Mouse (Mus musculus) frontal cortex, postnatal 10 days (tissue): ENCODE data around the gene Cisd1.
"Not testable (repeated sequence)": the region's sequence is repeated elsewhere in the genome, so short reads cannot be mapped to it uniquely, and the experiment has no call there.

Experiments
- DNase-seq, 2 experiments: peaks; one replicate each; pipeline ENCODE4 v3.0.0; 2022; ENCODE audit warnings: low spot score in 2 of 2, mixed read lengths in 1 of 2

Gene Cisd1

GRCm38 (mm10) chr10:71344579-71345143 lies at the start of gene Cisd1:
Cisd1 (minus strand) TSS chr10:71344954.
- peak; percentile 88 to 92 for DNase-seq

DNA sequence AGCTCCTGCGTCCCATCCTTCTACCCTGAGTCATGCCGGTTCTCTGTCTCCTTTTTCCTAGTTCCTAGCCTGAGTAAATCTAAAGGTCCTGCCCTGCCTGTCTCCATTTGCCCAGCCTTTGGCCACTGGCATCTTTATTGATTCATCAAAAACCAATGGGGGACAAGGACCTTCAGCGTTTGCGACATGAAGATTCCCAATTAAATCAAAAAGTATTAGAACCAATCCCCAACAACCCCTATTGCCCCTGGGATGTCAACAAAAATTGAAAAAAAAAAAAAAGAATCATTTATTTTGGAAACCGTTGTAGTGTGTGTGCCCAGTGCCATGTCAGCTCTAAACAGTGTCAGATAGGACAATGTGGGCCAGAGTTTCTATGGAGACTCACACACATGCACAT lies 44.6 kb upstream of the Cisd1 start:
- no peak for DNase-seq

DNA sequence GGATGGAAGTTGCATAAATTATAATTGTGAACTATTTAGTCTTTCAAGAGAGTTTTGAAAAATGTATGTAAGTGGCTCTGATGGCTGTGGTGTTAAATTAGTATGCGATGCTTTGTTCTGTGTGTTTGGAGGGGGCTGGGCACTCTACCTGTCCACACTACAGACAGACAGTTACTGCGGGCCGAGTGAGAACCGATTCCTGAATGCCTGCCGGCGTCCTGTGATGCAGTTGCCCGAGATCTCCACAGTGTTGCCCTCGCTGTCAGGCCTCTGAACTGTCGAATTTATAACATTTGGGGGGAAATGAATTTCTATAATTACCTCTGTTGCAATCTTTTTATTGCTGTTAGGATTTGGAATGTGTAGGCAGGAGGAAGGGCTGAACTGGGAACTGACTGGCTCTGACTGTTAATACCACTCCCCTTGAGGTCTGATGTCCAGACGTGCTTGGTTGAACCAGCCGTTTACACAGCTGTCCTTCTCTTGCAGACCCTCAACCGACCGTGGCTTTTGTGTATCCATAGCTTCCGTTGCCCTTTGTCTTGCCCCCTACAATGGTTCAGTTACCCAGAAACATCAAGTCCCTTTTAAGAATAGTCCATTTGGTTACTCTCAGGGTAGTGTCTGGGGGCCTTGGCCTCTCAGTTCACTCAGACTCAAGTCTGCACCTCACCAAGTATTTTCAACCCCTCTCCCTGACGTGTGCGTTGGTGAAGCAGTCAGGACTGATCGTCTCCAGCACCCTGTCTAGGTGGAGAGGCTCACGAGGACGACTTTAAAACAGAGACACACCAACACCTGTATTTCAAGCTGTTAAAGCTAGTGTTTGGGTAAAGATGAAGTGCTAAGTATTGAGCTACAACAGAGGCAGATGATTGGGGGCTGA lies 39.6 kb upstream of the Cisd1 start:
- DNase-seq: no peak

GRCm38 (mm10) chr10:71383552-71383924 lies 38.8 kb upstream of the Cisd1 start:
- not testable (repeated sequence) for DNase-seq

GRCm38 (mm10) chr10:71382858-71383551 lies 38.3 kb upstream of the Cisd1 start:
- no peak for DNase-seq

DNA sequence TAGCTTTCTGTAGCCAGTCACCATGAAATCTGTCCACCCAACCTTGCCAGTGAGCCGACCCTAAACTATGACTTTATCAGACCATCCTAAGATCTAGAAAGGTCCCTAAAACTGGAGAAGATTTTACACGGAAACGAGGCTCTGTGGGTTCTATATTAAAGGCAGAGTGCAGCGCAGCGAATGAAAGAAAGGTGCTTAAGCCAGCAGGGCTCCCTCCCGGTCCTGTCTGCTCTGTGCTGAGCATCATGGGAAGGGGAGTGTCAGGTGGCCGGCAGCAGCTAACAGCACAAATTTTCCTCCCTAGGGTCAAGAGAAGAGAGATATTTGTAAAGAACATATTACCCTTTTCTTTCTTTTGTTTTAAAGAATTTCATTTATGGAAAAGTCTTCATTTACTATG lies 37.4 kb upstream of the Cisd1 start:
- no peak for DNase-seq

DNA sequence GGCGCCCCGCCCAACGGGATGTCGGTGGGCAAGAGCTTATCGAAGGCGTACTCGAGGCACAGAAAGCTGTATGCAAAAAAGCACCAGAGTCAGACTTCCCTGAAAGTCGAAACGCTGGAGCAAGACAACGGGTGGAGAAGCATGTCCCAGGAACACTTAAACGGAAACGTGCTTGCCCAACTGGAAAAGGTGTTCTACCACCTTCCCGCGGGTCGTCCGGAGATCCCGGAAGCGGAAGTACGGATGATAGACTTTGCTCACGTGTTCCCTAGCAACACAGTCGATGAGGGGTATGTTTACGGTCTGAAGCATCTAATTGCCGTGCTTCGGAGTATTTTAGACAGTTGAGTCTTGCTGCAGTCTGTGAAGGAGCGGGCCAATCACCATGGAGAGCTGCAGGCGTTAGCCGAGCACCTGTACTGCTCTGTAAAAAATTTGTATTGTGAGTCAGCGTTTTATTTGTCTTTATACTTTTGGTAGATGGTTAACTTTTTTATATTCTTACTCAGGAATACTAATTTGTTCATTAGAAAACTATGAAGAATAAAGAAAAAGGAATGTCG lies 36.8 kb upstream of the Cisd1 start:
- no peak for DNase-seq

DNA sequence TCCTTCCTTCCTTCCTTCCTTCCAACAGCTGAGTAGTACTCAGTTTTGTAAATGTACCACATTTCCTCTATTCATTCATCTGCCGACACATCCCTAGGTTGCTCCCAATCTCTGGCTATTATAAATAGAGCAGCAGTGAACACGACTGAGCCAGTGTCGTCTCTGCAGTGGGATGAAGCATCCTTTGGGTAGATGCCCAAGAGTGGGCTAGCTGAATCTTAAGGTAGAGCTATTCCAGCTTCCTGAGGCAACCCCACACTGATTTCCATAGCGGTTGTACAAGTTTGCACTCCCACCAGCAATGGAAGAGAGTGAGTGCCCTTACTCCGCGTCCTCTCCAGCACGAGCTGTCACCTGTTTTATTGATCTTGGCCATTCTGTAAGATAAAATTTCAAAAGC lies 35.7 kb upstream of the Cisd1 start:
- DNase-seq: no peak

- no peak for DNase-seq
These were observed 31.3 kb upstream of the Cisd1 start for GRCm38 (mm10) chr10:71376014-71376413.

DNA sequence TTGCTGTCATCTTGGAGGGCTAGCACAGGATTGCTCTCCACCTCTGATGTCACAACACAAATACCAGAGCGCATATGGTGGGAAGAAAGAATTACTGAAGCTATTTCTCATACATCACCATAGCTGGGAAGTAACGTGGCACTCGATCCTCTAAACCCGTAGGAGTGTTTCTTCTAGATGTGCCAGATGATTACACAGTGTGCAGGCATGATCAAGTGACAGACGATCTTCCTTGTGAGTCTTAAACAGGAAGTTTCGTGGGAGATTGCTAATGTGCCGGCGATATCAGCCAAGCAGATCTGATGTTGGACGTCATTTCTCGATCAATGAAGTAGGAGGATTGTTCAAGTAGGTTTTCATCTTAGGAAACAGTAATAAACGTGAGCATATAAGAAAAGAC lies 29.0 kb upstream of the Cisd1 start:
- no peak for DNase-seq

DNA sequence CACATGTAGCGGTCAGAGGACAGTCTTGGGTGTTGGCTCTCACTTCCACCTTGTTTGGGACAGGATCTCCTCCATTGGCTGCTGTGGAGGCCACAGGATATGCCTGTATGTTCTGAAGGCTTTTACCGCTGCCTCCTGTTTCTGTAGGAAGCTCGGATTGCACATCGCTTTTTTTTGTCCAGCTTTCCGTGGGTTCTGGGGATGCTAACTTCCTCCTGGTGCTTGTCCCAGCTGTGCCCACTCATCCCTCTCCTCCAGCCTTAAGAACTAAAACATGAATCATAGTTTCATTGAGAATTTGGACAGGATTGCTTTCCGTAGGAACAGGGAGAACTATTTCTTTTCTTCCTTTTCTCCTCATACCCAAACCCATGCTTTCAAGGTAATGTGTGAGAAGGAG lies 27.1 kb upstream of the Cisd1 start:
- DNase-seq: no peak

DNA sequence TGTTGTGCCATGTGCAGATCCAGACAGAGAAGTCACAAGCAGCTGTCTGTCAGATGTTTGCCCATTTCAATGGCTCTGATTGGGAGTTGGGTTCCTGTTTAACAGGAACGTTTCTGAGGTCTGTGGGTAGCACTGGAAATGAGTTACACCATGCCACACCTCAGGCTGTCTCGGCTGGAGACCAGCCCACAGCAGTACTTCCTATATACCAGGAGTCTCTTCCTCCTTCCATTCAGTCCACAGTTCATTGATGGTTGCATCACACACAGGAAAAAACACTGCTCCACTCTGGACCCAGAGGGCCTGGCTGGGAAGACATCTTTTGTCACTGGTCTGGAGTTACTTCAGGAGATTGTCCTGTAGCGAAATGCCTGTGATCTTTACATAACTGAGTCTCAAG lies 24.7 kb upstream of the Cisd1 start:
- no peak for DNase-seq

DNA sequence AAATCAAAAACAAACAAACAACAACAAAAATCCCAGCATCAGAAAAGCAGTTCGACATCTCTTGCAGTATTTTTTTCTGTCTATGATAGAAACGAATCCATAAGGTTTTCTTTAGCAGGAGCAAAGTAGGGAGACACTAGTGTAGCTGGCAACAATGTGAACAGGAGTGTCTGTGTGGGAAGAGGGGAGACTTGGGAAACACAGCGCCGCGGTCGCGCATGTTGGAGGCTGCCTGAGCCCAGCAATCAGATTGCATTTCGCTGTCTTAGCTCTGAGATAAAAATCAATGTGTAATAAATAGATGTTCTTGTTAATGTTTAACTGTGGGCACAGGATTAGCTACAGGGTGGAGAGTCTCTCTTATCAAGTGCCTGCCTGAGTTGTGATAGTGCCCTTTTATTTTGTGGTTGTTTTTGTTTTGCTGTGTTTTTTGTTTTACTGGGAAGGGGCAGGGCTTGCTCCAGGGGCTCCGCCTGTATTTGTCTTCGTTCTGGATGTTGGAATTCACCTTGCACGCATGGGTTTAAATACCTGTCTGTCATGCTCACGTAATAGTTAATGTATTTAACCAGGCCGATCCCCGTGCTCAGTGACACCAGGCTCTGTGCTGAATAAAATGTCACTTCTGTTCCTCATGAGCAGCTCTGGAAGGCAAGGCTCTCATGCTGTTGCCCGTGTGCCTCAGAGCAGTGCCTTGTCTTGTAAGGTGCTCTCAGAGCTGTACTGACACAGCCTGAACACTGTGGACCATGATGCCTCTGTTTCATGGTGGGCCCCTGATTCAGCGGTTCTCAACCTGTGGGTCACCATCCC lies 23.6 kb upstream of the Cisd1 start:
- DNase-seq: no peak

GRCm38 (mm10) chr10:71363858-71364257 lies 19.1 kb upstream of the Cisd1 start:
- DNase-seq: no peak

GRCm38 (mm10) chr10:71363440-71363839 lies 18.7 kb upstream of the Cisd1 start:
- DNase-seq: no peak

DNA sequence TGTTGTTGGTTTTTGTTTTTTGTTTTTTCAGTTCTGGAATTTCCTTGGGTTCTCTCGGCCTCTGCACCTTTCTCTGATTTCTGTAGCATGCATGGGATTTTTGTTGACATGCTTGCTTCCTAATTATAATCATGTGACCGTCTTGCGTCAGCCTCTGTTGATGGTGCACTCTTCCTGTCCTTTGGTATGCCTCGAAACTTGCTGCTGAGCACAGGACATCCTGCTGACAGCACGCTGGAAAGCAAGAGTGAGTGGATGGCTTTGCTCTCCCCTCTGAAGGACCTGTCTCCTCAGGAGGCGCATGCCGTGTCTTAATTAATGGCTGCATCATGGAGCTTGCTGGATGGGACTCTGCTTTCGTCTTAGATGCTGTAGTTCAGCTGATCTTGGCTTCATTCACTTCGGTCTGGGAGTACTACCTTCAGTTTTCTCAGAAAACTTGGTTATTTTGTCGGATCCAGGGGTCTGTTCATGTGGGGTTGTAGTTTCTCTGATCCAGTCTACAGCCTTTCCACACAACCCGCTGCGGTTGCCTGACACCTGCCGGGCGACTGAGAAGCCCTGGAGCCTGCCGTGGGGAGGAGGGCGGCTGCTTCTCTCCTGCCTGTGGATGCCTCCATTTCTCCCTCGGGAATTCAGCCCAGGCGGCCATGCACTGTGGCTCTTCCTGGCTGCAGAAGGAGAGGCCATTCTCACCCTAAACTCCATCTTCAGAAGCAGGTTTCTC lies 17.2 kb upstream of the Cisd1 start:
- no peak for DNase-seq

DNA sequence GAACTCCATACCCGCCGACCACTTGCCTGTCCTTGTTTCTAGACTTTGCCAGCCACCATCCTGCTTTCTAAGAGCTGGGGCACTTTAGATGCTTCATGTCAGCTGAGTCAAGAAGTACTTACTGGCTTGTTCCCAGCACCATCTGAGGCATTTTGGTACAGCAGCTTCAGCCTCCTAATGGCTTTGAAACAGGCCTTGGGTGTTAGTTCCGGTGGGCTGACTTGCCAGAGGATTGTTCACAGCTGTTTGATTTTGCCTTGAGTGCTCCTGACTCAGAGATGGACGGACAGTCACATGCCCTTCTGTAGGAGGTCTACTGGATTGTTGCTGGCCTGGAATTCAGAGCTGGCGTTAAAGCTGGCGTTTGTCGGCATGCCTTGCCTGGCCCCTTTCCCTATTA lies 16.3 kb upstream of the Cisd1 start:
- no peak for DNase-seq

DNA sequence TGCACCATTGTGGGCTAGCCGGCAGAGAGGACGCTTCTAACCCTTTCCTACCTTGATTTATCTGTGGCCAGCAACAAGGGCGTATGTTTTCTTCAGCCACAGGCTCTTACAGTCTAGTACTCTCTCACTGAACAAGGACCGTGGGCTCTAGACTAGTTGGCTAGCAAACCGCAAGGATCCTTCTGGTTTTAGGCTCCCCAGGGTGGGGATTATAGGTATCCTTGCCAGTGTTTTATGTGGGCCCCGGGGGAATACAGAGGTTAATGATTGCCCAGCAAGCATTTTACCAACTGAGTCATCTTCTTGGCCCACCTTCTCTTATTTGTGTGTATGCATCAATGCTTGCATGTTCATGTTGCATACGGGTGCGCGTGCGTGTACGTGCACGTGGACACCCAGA lies 10.2 kb upstream of the Cisd1 start:
- no peak for DNase-seq

GRCm38 (mm10) chr10:71353850-71354249 lies 9.1 kb upstream of the Cisd1 start:
- no peak for DNase-seq

GRCm38 (mm10) chr10:71351301-71351700 lies 6.5 kb upstream of the Cisd1 start:
- DNase-seq: no peak

GRCm38 (mm10) chr10:71349290-71349689 lies 4.5 kb upstream of the Cisd1 start:
- no peak for DNase-seq
